Mouse (Mus musculus) Patski (cell line): Measurements from ENCODE around the gene Klf7. TPM values are rescaled to one million over a fixed set of nuclear protein-coding genes. Genes with fewer than 3 reads are reported as not detected.

ENCODE experiments used
- ATAC-seq: fragments of 100-300 bp; one replicate; pipeline ENCODE4 v1.8.0; 2021
- CTCF ChIA-PET: fragments of 350-600 bp; sonication (Branson Sonifier 250); formaldehyde crosslinking; loops from one replicate; lab custom pipeline; 2022; ENCODE audit warnings: inconsistent platforms; lab: Charles Lee
- POLR2A ChIA-PET: fragments of 350-600 bp; sonication (Branson Sonifier 250); formaldehyde crosslinking; loops from one replicate; lab custom pipeline; 2022; ENCODE audit warnings: antibody characterized with exemption, inconsistent platforms; lab: Charles Lee
- DNase-seq: peaks from one replicate; pipeline ENCODE4 v3.0.0-alpha.2; 2011; ENCODE audit warnings: low read depth, low spot score
- H3K27me3 ChIP-seq: fragments of 371-371 bp; one replicate; pipeline ENCODE4 v1.5.1; 2021
- CTCF ChIP-seq: fragments of 100-300 bp; IDR thresholded peaks from one replicate; pipeline ENCODE4 v1.5.1; 2021
- in situ Hi-C: fragments of 300-500 bp; cut with MboI; formaldehyde crosslinking; loops from 3 replicates; pipeline ENCODE4 v1.11.1; 2018; ENCODE audit warnings: low pct_unique_long_range_greater_than_20kb, mixed read lengths
- polyA plus RNA-seq: library from polyadenylated mRNA; unstranded; gene quantifications from one replicate; pipeline ENCODE4 v1.2.3, GENCODE M21; 2021

Klf7 gene
- polyA plus RNA-seq, 1 experiment from 2014 or later: 11.8 TPM

DNA sequence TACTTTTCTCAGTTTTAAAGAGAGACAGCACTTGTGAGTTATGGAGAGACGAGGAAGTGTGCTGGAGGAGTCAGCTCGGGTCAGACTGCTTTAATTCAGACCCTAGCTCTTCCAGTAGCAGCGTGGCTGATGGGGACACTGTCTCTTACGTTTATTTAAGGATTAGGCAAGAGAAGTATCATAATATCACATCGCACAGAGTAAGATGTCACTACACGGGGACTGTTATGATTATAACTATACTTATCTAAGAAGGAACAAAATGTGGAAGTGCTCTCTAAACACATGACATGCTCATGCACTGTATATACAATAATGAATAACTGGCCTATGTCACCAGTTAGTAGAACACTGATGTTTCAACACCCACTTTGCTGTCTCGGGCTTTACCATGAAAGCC, 86.3 kb downstream of the Klf7 start:
- no peak for ATAC-seq
- ChIA-PET CTCF (interaction anchor here (1.1 to 1.4 kb wide), 4 partner anchors 18 to 86 kb away, joined by 3 to 4 read pairs (median 4); partner anchors contain the start of gene Klf7), POLR2A (interaction anchor here (1.1 kb wide), 1 partner anchor 85 kb away, joined by 7 read pairs; the partner anchor contains the start of gene Klf7)
- no peak for TF ChIP-seq CTCF
- DNase-seq: no peak
- H3K27me3 ChIP-seq: no peaks in the 10 kb centered on the region
- in situ Hi-C loops: no loop called here

- no peak for DNase-seq
- ATAC-seq: no peak
- CTCF ChIA-PET: no interaction called here
- POLR2A ChIA-PET: no interaction called here
- no peak for TF ChIP-seq CTCF
- H3K27me3 ChIP-seq: no peaks in the 10 kb centered on the region
- in situ Hi-C loops: no loop called here
Observed at GRCm38 (mm10) chr1:64035087-64035791, 86.8 kb downstream of the Klf7 start.

- in situ Hi-C loops: no loop called here
- ATAC-seq: no peak
- no peaks in the 10 kb centered on the region for H3K27me3 ChIP-seq
- ChIA-PET POLR2A (interaction anchor here (0.7 kb wide), 1 partner anchor 70 kb away, joined by 4 read pairs; no protein-coding TSS in a partner anchor), CTCF (interaction anchor here (1.7 kb wide), 1 partner anchor 16 kb away, joined by 7 read pairs; no protein-coding TSS in a partner anchor)
- no peak for TF ChIP-seq CTCF
- DNase-seq: no peak
Observed at GRCm38 (mm10) chr1:64032502-64033231, 89.4 kb downstream of the Klf7 start.

DNA sequence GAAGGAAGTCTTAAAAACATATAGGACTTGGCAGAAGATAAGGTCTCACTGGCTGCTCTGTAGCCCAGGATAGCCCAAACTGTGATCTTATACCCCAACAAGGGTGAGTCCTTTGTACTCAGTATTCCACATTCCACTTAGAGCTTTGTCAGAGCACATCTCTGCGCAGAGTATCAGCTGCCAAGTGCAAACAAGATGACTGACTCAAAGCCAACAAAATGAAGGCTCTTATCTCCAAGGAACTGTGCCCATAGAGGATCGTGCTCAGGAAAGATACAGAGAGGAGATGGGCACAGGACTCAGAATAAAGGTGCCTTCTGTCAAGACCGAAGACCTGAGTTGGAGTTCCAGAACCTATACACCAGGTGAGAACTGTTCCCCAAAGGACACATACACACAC, 100.1 kb downstream of the Klf7 start:
- in situ Hi-C loops: no loop called here
- POLR2A ChIA-PET: interaction anchor here (0.7 kb wide), 2 partner anchors 97 to 191 kb away, joined by 3 to 4 read pairs; no protein-coding TSS in a partner anchor

GRCm38 (mm10) chr1:64020672-64021635, 101.1 kb downstream of the Klf7 start:
- in situ Hi-C loops: no loop called here
- no peaks in the 10 kb centered on the region for H3K27me3 ChIP-seq
- DNase-seq: no peak
- CTCF ChIA-PET: no interaction called here
- no peak for ATAC-seq
- no peak for TF ChIP-seq CTCF
- POLR2A ChIA-PET: interaction anchor here (0.7 kb wide), 1 partner anchor 98 kb away, joined by 4 read pairs; no protein-coding TSS in a partner anchor

More for the DNA sequence above, 100.1 kb downstream of the Klf7 start:
- ATAC-seq (no peak), DNase-seq (no peak)
- TF ChIP-seq CTCF: no peak
- H3K27me3 ChIP-seq: no peaks in the 10 kb centered on the region
- CTCF ChIA-PET: no interaction called here

DNA sequence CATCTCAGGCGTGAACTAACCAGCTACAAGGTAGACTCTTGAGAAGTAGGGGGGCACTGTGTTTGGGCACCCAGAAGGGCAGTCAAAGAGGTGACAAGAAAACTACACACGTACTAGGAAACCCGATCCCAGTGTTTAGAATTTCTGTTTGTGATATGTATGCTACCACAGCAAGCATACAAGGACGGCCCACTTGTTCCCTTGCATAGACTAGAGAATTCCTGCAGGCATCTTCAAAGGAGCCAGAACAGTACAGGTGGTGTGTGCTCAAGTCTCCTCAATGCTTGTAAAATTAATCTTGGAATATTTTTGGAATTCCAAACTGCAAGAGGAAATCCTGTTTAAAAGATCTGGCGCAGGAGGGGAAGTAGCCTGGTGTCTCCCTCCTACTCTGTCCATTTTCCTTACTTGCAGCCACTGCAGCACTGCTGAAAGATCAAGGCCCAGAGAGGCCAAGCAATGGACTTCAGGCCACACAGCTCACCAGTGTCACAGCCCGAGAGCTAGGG, 102.9 kb downstream of the Klf7 start:
- no peak for TF ChIP-seq CTCF
- no peaks in the 10 kb centered on the region for H3K27me3 ChIP-seq
- ChIA-PET POLR2A (no interaction called here), CTCF (interaction anchor here (0.8 kb wide), 1 partner anchor 291 kb away, joined by 3 read pairs; no protein-coding TSS in a partner anchor)
- no peak for ATAC-seq
- in situ Hi-C loops: no loop called here
- DNase-seq: no peak

DNA sequence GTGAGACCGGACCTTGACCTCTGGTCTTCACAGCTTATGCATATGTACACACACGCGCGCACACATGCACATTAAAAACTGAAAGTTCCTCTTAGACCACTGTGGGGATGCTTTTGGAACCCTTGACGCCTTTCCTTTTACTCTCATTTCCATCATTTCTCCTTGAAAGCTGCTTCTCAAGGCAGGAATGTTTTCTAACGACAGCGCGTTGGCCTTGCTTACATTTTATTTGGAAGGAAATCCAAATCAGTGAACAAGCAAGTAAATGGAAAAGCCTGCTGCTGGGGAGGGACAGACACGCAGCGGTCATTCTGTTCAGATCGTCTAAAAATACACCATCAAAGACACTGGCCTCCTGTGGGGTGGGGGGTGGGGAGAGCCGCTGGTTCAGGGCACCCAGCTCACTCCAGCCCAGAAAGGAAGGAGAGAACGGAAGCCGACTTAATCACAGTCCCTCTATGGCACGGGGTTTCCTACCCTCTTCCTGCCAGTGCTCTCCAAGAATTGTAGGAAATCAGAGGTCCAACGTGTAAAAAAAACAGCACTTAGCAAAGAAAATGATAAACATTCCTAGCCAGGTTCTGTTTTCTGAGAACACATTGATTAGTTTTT, 103.5 kb downstream of the Klf7 start:
- ChIA-PET POLR2A (no interaction called here), CTCF (interaction anchor here (1.3 kb wide), 1 partner anchor 35 kb away, joined by 3 read pairs; no protein-coding TSS in a partner anchor)
- H3K27me3 ChIP-seq: no peaks in the 10 kb centered on the region
- no peak for DNase-seq
- in situ Hi-C loops: no loop called here
- no peak for ATAC-seq
- TF ChIP-seq CTCF: no peak

- in situ Hi-C loops: no loop called here
- ATAC-seq (no peak), DNase-seq (no peak)
- H3K27me3 ChIP-seq: no peaks in the 10 kb centered on the region
- TF ChIP-seq CTCF: no peak
- CTCF ChIA-PET: interaction anchor here (1.3 kb wide), 1 partner anchor 38 kb away, joined by 3 read pairs; no protein-coding TSS in a partner anchor
- POLR2A ChIA-PET: interaction anchor here (0.6 kb wide), 2 partner anchors 238 to 1247 kb away, joined by 3 to 4 read pairs; no protein-coding TSS in a partner anchor
Observed at GRCm38 (mm10) chr1:64014091-64014490, 108.0 kb downstream of the Klf7 start.

GRCm38 (mm10) chr1:64008994-64009393, 113.1 kb downstream of the Klf7 start:
- ATAC-seq (no peak), DNase-seq (no peak)
- CTCF ChIA-PET: interaction anchor here (1.4 to 1.5 kb wide), 2 partner anchors 18 to 48 kb away, joined by 3 read pairs; no protein-coding TSS in a partner anchor
- POLR2A ChIA-PET: interaction anchor here (0.7 kb wide), 1 partner anchor 106 kb away, joined by 6 read pairs; no protein-coding TSS in a partner anchor
- in situ Hi-C loops: no loop called here
- no peak for TF ChIP-seq CTCF
- no peaks in the 10 kb centered on the region for H3K27me3 ChIP-seq
